Mouse (Mus musculus): Measurements from ENCODE around the gene Ift57.

Ift57 gene

DNA sequence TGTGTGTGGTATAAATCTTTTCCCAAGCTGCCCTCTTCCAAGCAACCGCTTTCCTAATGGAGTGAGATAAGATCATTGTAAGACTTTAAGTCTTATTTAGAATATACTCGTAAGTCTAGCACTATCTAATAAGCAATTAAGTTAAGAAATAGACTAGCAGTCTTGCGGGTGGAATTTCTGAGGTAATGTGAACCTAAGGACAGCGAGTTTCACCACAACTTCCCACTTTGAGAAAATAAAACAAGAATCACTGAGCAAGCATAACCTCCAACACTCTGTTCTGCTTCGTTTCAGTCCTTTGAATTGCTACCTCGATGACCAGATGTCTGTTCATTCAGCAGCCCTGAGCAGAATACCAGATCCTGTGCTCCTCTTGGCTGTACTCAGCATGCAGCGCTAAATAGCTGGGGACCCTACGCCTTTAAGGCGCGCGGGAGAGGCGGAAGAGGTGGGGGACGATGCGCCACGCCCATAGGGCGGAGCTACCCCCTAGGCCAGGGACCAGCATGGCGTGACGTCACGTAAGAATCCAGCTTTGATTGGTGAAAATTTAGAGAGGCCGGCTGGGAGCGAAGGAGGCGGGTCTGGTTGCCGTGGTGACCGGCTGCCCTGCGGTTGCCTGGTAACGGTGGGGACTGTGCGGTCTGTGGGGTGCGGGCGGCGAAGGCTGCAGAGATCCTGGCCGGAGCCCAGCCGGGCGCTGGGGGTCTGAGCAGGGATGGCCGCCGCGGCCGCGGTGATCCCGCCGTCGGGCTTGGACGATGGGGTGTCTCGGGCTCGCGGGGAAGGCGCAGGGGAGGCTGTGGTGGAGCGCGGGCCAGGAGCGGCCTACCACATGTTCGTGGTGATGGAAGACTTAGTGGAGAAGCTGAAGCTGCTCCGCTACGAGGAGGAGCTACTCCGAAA is at the start of gene Ift57:
TSS of gene Ift57 (plus strand) at position 614 of the 906 bp plus-strand sequence.
- DNase-seq (ENCODE audit: low spot score) = peak; percentile 99

DNA sequence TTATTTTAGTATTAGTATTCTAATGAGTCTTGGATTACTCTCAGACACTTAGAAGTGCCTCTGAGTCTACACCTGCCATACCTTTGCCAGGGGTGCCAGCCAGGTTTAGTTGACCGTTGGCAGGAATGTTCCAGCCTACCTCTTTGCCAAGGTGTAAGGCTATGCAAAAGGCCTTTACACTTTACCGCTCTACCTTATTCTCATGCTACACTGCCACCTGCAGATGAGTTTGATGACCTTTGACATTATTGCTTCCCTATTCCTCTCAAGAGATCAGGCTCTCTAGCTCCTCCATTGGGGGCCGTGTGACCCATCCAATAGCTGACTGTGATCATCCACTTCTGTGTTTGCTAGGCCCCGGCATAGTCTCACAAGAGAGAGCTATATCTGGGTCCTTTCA is 41.9 kb upstream of the Ift57 start:
- no peak for DNase-seq (ENCODE audit: low spot score)

DNA sequence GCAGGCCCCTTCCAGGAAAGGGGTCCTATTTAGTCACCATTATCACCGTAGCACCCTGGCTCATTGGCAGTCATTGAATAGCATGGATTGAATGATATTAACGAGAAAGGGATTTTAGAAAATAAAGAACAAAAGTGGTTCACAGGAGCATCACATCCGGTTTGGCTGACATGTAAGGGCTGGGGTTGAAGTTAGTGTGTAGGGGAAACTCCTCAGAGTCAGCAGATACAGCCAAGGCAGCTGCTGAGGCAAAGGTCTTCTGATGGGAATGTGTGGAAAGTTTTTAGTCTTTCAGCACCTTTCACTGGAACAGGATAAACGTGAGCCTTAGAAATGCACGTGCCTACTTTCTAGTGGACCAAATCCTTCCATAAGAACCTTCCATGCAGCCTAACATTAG is 41.0 kb upstream of the Ift57 start:
- no peak for DNase-seq (ENCODE audit: low spot score)

DNA sequence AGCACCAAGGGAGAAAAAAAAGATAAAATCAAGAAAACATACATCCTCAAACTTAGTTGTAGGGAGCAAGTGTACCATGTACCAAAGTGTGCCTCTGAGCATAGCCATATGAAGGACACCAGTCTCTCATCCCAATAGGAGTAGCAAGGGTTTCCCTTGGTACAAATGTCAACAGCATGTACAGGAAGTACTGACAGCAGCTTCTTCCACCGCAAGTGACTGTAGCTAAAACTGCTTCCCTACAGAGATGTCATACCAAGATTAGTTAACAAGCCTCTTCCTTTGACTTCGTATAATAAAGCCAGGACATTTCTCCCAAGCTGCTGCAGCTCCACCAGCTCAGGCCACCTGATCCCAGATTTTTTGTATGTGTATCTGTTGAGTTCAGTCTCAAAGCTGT is 39.9 kb upstream of the Ift57 start:
- no peak for DNase-seq (ENCODE audit: low spot score)

DNA sequence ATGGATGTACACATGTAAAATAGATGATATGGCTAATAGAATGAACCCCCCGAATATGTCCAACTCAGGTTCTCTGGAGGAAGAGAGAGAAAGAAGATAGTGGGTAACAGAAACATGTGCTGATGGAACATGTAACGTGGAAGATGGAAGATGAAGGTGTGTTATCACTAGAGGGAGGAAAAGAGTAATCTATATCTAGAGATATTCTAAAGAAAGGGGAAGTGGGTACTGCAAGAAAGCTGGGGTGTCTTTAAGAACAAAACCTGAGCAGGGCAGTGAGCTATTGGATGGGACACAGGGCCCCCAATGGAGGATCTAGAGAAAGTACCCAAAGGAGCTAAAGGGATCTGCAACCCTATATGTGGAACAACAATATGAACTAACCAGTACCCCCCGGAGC is 38.9 kb upstream of the Ift57 start:
- no peak for DNase-seq (ENCODE audit: low spot score)

DNA sequence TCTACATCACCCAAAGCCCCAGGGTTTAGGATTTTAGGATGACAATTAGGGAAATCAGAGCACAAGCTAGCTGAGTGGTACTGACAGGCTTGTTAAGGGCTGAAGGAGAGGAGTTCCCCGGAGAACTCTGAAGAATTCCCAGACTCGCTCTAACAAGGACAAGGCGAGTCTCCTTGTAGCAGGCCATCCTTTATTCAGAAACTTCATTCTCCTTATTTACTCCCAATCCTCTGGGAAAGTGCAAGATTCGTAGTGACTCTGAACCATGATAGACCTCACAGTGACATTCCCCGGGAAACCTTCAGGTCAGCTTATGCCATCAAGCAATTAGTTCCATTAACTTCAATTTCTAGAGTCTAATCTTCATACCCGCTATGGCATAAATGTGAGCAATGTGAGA is 36.8 kb upstream of the Ift57 start:
- no peak for DNase-seq (ENCODE audit: low spot score)

DNA sequence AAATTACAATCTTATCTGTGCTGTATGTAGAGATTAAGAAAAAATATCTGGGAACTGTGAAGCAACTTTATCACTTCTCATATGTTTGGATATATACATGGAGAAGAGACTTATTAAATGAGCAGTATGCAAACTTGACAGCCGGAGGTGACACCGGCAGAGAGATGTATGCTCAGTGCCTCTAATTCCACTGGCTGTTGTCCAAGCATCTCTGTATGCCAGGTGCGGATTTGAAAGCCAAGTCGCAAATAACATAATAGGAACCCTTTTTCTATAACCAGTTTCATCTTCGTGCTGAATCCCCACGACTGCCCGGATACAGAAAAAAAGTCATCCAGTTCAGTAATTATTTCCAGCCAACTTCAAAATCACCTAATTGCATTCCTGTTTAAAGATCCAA is 34.4 kb upstream of the Ift57 start:
- no peak for DNase-seq (ENCODE audit: low spot score)

DNA sequence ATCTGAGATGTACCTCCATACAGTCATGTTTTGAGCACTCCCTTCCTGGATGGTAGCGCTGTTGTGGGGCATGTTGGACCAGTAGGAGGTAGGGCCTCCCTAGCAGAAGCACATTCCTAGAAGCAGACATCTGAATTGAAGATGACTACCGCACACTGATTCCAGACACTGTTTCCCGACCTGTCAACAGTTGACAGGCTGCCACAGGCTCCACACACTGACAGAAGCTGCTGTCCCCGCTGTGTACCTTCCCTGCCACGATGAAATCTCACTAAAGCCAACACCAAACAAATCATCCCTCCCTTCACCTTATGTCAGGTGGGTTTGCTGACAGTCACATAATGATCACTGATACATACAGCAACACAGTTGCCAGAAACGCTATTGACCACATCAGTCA is 19.4 kb upstream of the Ift57 start:
- no peak for DNase-seq (ENCODE audit: low spot score)

DNA sequence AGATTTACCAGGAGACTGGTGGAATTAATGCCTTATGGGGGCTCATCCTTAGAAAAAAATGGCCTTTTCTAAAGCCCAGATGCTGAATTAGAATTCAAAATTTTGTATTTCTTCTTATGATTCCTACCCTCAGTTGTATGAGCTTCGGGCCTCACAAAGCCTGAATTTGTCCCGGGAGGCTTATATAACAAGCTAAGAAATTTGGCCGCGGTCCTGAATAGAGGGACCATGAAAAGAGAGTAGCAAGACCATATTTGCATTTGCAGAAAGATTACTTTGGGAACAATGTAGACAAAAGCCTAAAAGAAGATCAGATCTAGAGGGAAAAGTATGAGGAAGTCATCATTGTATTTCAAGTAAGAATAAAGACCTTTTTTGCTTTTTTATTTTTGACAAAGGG is 14.1 kb upstream of the Ift57 start:
- DNase-seq (ENCODE audit: low spot score) = no peak

DNA sequence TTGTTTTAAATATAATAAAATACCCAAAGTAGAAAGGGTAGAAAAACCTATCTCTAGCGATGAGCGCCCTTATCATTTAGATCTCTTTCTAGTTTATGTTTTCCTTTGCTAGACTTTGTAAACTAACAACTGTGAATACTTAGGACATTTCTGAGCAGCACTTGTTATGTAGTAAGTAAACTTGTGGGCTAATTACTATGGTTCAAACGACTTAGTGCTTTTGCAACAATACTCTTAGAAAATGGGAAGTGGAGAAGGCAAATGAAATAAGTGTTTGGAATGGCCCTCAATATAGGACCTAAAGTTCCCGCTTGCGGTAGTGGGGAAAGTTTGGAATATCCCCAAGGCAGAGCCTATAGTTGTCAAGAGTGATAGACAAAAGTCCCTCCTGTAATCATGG is 788 bp downstream of the Ift57 start:
- DNase-seq (ENCODE audit: low spot score) = no peak

DNA sequence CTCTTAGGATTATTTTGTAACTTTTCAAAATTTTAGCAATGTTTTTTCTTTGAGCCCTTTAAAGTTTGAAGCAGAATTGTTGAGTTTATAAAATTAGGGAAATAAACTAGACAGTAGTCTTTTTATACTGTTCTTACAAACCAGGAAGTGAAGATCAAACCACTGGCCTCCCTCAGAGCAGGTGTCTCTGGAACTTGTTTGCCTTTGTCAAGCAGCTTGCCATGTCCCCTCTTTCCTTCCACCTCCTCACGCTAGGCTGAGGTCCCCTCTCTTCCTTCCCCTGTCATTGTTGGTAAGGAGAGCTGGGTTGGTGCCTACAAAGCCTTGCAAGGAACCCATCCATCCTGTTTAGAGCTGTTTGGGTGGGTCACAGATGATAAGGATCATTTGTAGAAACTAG is 9.0 kb downstream of the Ift57 start:
- DNase-seq (ENCODE audit: low spot score) = no peak

DNA sequence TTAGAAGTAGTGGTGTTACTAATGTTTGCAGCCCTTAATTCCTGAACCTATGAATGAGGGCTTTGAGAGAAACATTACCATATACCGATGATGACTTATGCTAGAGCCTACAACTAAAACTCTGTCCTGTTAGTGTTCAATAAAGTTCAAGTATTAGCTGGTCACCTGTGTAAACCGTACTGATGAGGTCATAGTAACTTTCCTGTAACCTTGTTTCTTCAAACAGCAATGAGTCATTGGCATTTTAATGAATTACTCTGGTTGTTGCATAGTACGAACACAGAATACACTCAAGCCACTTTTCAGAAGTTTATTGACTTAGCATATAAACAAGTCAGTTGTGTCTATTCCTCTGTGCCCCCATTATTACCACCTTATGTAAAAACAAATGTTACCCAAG is 11.2 kb downstream of the Ift57 start:
- DNase-seq (ENCODE audit: low spot score) = no peak

DNA sequence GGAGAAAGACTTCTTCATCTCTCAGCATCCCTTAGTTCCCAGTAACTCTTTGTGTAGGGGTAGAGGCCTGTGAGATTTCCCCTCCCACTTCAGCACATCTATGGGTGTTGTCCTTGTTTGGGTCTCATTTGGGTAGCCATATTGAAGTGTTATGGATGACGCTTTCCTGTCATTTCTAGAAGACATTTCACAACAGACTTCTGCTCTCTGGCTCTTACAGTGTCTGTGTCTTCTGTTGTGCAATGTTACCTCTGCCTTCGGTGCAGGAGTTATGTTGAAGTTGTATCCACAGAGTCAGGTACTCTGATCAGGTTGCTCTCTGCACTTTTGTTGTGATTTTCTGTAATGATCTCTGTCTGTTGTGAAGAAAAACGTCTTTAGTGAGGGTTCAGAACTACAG is 14.3 kb downstream of the Ift57 start:
- no peak for DNase-seq (ENCODE audit: low spot score)

DNA sequence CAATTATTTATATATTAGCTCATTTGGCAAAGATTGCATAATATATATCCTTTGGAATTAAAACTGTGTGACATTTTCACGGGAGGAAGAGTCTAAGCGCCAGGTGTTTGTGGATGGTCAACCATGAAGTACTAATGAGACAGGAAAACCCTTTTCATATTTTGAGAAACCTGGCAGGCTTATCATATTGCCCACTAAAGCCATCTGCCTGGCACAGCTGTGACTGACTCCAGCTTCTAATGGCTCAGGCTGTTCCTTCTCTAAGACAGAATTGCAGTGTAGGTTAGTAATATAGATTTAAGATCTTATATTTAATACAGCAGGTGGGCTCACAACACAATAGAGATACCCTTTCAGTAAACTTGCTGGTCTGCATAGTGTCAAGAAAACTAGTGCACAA is 21.6 kb downstream of the Ift57 start:
- no peak for DNase-seq (ENCODE audit: low spot score)

DNA sequence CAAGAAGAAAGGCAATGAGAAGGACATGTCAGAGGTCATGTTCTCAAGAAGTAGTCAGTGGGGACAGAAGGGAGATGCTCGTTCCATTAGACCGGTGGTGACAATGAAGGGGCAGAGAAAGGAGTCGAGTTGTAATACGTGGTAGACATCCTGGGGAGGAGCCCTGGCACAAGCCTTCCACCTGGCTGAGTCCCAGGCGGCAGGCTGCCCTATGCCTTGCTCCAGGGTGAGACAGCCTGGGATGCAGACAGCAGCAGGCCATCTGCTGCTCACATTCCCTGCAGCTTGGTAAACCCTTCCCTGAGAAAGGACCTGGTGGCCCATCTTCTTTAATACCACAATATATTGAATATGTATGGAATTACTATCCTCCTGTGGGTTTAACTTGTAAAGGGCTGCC is 22.6 kb downstream of the Ift57 start:
- no peak for DNase-seq (ENCODE audit: low spot score)

DNA sequence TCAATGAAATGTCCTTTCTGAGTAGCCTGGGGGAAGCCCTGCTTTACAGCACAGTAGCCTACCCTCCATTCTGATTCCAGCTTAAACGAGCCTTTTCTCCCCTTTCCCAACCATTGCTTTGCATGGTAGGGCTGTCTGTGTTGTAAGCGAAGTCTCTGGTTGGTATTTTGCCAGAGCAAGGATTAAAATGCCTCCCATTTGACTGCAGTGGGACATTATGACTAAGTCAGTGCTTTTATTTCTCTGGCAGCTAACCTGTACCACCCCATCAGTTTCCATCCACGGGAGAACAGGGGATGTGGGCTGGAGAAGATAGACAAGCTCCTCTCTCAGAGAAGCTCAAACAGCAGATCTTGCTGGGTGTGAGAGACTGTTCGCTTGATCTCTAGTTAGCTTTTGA is 24.2 kb downstream of the Ift57 start:
- no peak for DNase-seq (ENCODE audit: low spot score)

DNA sequence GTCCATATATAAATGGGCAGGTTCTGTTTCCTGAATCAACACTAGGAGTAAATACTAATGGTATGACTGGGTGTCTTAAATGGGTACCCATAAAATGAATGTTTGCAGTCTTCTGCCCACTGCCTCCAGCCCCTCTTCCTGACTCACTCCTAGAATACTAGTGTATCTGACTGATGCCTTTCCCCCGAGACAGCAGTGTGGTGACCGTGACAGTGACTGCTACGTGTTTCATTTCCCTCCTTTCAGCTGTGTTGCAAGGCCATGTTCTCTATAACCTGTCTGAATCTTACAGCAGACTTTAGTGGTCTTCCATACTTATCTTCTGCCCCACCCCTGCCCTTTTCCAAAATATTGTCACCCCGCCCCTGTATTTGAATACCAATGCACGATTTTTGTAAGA is 25.2 kb downstream of the Ift57 start:
- DNase-seq (ENCODE audit: low spot score) = no peak

DNA sequence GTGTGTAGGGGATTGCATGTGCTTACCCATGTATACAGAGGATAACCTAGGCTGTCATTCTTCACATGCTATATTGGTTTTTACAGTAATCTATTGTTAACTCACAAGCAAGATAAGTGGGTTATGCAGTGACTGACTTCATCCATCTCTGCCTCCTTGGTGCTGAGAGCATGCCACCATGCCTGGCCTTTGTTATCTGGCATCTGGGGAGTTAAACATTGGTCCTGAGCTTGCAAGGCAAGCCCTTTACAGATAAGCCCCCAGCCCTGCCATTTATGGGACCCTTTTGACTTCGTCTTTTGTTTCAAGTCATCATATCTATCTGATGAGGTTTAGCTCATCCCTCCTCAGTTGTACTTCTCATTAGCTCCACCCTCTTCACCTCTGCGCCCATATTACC is 25.9 kb downstream of the Ift57 start:
- no peak for DNase-seq (ENCODE audit: low spot score)

DNA sequence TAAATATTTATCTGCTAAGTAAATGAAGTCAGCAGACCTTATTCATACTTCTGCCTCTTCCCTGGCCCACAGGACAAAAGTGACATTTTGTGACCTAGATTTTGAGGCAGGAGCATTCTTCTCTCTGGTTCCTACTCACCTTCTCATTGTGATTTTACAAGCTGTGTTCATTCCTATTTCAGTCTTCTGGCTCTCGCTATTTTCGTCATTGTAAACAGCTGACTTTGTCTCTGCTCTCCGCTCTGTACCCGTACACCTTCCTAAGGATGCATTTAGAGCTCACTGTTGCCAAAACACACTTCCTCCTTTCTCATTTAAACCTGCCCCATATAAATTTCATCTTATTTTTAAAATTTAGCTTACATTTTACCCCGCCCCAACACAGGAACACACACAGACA is 26.4 kb downstream of the Ift57 start:
- DNase-seq (ENCODE audit: low spot score) = no peak

DNA sequence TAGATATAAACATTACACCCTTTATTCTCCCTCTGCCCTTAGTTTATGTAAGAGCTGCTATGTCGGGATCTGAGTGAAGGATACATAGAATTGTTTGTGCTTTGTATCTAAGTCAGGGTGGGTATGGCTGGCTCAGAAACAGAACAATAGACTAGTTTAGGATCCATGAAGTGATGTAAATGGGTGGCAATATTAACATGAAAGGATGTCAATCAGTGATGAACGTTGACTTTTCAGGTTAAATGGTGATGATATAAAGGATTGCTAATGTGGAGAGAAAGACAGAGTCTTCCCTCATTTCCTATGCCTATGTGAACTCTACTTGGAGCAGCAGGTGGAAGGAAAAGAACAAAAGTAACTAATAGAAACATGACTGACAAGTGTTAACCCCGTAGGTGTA is 27.2 kb downstream of the Ift57 start:
- no peak for DNase-seq (ENCODE audit: low spot score)

DNA sequence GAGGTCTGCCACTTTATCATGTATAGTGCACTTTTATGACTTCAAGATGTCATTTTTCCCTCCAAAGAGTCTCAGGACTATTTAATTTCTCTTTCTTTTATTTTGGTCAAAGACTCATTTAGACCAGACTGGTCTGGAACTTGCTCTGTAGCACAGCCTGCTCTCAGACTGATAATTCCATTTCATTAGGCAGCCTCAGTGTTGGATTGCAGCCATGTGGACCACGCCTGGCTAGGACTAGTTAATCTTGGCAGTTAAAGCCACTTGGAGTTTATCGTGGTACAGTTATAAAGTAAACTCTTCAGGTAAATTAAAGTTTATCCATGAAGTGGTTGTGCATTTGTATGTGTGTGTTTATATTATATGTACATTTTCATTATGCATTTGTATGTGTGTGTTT is 27.7 kb downstream of the Ift57 start:
- DNase-seq (ENCODE audit: low spot score) = no peak

DNA sequence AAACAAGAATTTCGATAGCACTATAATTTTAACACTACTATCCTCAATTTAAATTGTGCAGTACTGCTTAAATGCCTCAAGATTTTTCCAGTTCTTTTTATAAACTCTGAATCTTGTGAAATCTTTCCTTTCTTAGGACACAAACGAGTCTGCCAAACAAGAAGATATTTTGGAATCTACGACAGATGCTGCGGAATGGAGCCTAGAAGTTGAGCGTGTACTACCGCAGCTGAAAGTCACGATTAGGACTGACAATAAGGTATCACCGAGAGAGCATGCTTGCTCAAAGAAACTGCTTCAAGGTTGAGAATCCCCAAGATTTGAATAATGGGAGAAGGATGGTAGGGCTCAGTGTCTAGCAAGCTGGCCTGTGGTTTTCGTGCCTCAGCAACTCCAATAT is 37.5 kb downstream of the Ift57 start:
- DNase-seq (ENCODE audit: low spot score) = no peak

DNA sequence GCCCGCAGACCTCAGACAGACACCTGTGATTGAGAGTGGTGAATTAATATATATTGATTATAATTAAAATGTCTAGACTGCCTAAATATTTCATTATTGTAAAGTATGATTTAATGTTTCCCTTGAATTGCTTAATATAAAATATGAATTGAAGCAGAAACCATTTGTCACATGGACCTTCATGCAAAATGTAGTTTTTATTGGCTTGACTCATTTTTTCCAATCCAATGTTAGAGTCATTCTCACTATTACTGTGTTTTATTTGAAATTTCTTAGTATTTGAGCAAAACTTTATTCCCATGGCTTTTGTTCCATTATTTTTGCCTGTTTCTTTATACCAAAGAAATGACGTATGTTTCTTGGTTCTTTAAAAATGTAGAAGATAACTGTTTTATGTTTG is 48.3 kb downstream of the Ift57 start:
- no peak for DNase-seq (ENCODE audit: low spot score)

DNA sequence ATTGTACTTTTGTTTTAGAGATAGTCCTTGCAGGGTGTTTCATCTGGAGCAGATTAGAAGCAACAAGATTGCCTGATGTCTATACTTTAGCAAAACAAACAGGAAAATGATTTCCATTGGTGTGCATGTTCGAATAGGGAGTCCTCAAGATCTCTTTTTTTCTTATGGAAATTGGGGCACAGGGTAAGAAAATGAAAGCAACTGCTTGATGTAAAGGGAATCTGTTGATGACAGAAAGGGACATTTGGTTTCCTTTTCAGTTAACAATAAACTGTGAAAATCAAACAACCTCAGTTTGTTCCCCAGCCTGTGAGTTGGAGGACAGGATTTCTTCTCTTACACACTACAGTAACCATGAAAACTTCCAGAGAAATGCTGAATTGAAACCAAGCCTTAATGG is 53.9 kb downstream of the Ift57 start:
- no peak for DNase-seq (ENCODE audit: low spot score)
